Mouse (Mus musculus): ENCODE data around the gene Prkcb.

Gene Prkcb

GRCm38 (mm10) chr7:122377967-122378366, 89.4 kb downstream of the Prkcb start:
- no peak for DNase-seq

- DNase-seq: no peak
These were observed 89.9 kb downstream of the Prkcb start for GRCm38 (mm10) chr7:122378473-122378872.

GRCm38 (mm10) chr7:122379292-122379691, 90.7 kb downstream of the Prkcb start:
- no peak for DNase-seq

GRCm38 (mm10) chr7:122380336-122381130, 92.0 kb downstream of the Prkcb start:
- no peak for DNase-seq

- no peak for DNase-seq
These were observed 93.0 kb downstream of the Prkcb start for GRCm38 (mm10) chr7:122381560-122381959.

GRCm38 (mm10) chr7:122383260-122383659, 94.7 kb downstream of the Prkcb start:
- no peak for DNase-seq

GRCm38 (mm10) chr7:122384891-122385290, 96.3 kb downstream of the Prkcb start:
- DNase-seq: no peak

- DNase-seq: no peak
These were observed 98.0 kb downstream of the Prkcb start for GRCm38 (mm10) chr7:122386567-122386966.

- no peak for DNase-seq
These were observed 99.3 kb downstream of the Prkcb start for GRCm38 (mm10) chr7:122387896-122388295.

- no peak for DNase-seq
These were observed 100.3 kb downstream of the Prkcb start for GRCm38 (mm10) chr7:122388858-122389257.

- no peak for DNase-seq
These were observed 101.1 kb downstream of the Prkcb start for GRCm38 (mm10) chr7:122389633-122390032.

GRCm38 (mm10) chr7:122390200-122390599, 101.6 kb downstream of the Prkcb start:
- DNase-seq: peak; percentile 25 to 37

GRCm38 (mm10) chr7:122390683-122391082, 102.1 kb downstream of the Prkcb start:
- no peak for DNase-seq

- DNase-seq: no peak
These were observed 102.8 kb downstream of the Prkcb start for GRCm38 (mm10) chr7:122391382-122391781.

GRCm38 (mm10) chr7:122393964-122394363, 105.4 kb downstream of the Prkcb start:
- no peak for DNase-seq

GRCm38 (mm10) chr7:122395159-122395975, 106.8 kb downstream of the Prkcb start:
- DNase-seq: no peak

- DNase-seq: no peak
These were observed 107.4 kb downstream of the Prkcb start for GRCm38 (mm10) chr7:122395976-122396315.

- no peak for DNase-seq
These were observed 109.1 kb downstream of the Prkcb start for GRCm38 (mm10) chr7:122397699-122398098.

GRCm38 (mm10) chr7:122402041-122402440, 113.5 kb downstream of the Prkcb start:
- DNase-seq: no peak

GRCm38 (mm10) chr7:122403343-122403742, 114.8 kb downstream of the Prkcb start:
- DNase-seq: no peak

GRCm38 (mm10) chr7:122404571-122405393, 116.2 kb downstream of the Prkcb start:
- no peak for DNase-seq

- DNase-seq: no peak
These were observed 118.1 kb downstream of the Prkcb start for GRCm38 (mm10) chr7:122406625-122407024.

GRCm38 (mm10) chr7:122409945-122410344, 121.4 kb downstream of the Prkcb start:
- DNase-seq: no peak
